In genomic region chr13:32213702-32214452, GRCm38 (mm10) we compare ENCODE assay signal across 8 mouse cellular contexts.
DNase-seq lines count a peak whose midpoint lies in the region; ATAC-seq and TF ChIP-seq lines count a peak whose summit lies in the region.

No protein-coding gene starts in this region.

- DNase-seq in ovary, postnatal 14 days (ENCODE audit: low spot score), result peak; percentile 25
- DNase-seq in ovary, adult 18-20 months (ENCODE audit: low spot score), result no peak
- peak; percentile 24 for DNase-seq in WW6 (ENCODE audit: low read depth, low spot score)
- DNase-seq in embryonic facial prominence, embryonic 14.5 days (ENCODE audit: low spot score), result peak; percentile 74
- peak; percentile 81 for DNase-seq in lung, embryonic 14.5 days
- DNase-seq in retina, embryonic 14.5 days (ENCODE audit: low spot score), result peak; percentile 84
- no peak for DNase-seq in gastrocnemius, postnatal 4 days (ENCODE audit: low spot score in 2 of 2)

- H3K4me2 ChIP-seq in embryonic facial prominence, embryonic 14.5 days (ENCODE audit: low read depth, low read length), result peak overlapping the region; percentile 35; the same call in 1 of the 2 replicates
- H3K4me2 ChIP-seq in hindbrain, embryonic 12.5 days (replicated peaks), result no peak overlapping the region
- no peak overlapping the region for H3K4me2 ChIP-seq in lung, embryonic 14.5 days

- no peaks in the 10 kb centered on the region for H3K4me1 ChIP-seq in embryonic facial prominence, embryonic 14.5 days (ENCODE audit: control insufficient read depth, insufficient read depth, low read length)
- no peaks in the 10 kb centered on the region for H3K4me1 ChIP-seq in hindbrain, embryonic 12.5 days
- H3K4me1 ChIP-seq in lung, embryonic 14.5 days (ENCODE audit: insufficient read depth), result no peaks in the 10 kb centered on the region

- H3K9me3 ChIP-seq in embryonic facial prominence, embryonic 14.5 days (ENCODE audit: control insufficient read depth, low read length), result no peaks in the 10 kb centered on the region
- H3K9me3 ChIP-seq in hindbrain, embryonic 12.5 days (replicated peaks), result no peaks in the 10 kb centered on the region
- no peaks in the 10 kb centered on the region for H3K9me3 ChIP-seq in lung, embryonic 14.5 days (ENCODE audit: low read depth, low read length)

- peak; percentile 68 for ATAC-seq in embryonic facial prominence, embryonic 14.5 days (ENCODE audit: low read depth)
- ATAC-seq in hindbrain, embryonic 12.5 days (ENCODE audit: low FRiP score), result peak; percentile 43; the same call in 1 of the 2 replicates
- ATAC-seq in lung, embryonic 14.5 days (ENCODE audit: insufficient read depth), result no peak

- WGBS in embryonic facial prominence, embryonic 14.5 days, result 35% methylated on average over 9 of the region's 9 CpGs
- 45% methylated on average over 9 of the region's 9 CpGs for WGBS in hindbrain, embryonic 12.5 days
- 48% methylated on average over 9 of the region's 9 CpGs for WGBS in lung, embryonic 14.5 days

- H3K36me3 ChIP-seq in embryonic facial prominence, embryonic 14.5 days (ENCODE audit: control insufficient read depth, insufficient read depth, low read length), result no peaks in the 10 kb centered on the region
- no peaks in the 10 kb centered on the region for H3K36me3 ChIP-seq in hindbrain, embryonic 12.5 days
- no peaks in the 10 kb centered on the region for H3K36me3 ChIP-seq in lung, embryonic 14.5 days (ENCODE audit: insufficient read depth)

- no peak overlapping the region for H3K4me3 ChIP-seq in embryonic facial prominence, embryonic 14.5 days (ENCODE audit: low read depth, low read length)
- no peak overlapping the region for H3K4me3 ChIP-seq in hindbrain, embryonic 12.5 days
- H3K4me3 ChIP-seq in lung, embryonic 14.5 days (ENCODE audit: low read depth, low read length), result no peak overlapping the region

- H3K27me3 ChIP-seq in embryonic facial prominence, embryonic 14.5 days (replicated peaks; ENCODE audit: control insufficient read depth, insufficient read depth, low read length), result no peaks in the 10 kb centered on the region; the same call in 1 of the 2 replicates
- no peaks in the 10 kb centered on the region for H3K27me3 ChIP-seq in hindbrain, embryonic 12.5 days
- H3K27me3 ChIP-seq in lung, embryonic 14.5 days (ENCODE audit: insufficient read depth, low read length), result no peaks in the 10 kb centered on the region

- H3K9ac ChIP-seq in embryonic facial prominence, embryonic 14.5 days (ENCODE audit: low read depth, low read length), result no peak overlapping the region
- H3K9ac ChIP-seq in hindbrain, embryonic 12.5 days, result no peak overlapping the region
- H3K9ac ChIP-seq in lung, embryonic 14.5 days, result no peak overlapping the region

- peak overlapping the region; percentile 65 for H3K27ac ChIP-seq in embryonic facial prominence, embryonic 14.5 days (replicated peaks; ENCODE audit: low read depth, low read length)
- H3K27ac ChIP-seq in hindbrain, embryonic 12.5 days, result no peak overlapping the region
- H3K27ac ChIP-seq in lung, embryonic 14.5 days (ENCODE audit: low read depth), result no peak overlapping the region

- peak; percentile 84 for TF ChIP-seq CTCF in lung, embryonic 14.5 days (IDR thresholded peaks at IDR 0.05; ENCODE audit: low read depth)

Comparison
In these comparisons a context has a peak if more than half of its experiments do, and no peak if none do; other contexts are left out.
1. DNase-seq: peak in ovary, postnatal 14 days (single experiment), WW6 (single experiment), embryonic facial prominence, embryonic 14.5 days (single experiment), lung, embryonic 14.5 days (single experiment) and retina, embryonic 14.5 days (single experiment); none in ovary, adult 18-20 months (single experiment) and gastrocnemius, postnatal 4 days (0 of 2).